Mouse (Mus musculus) thymus, adult 18-20 months (tissue): Measurements from ENCODE around the gene Sgcb.

Experiments used
- DNase-seq, 2 experiments: peaks; one replicate each; pipeline ENCODE4 v3.0.0; 2022; ENCODE audit warnings: mixed read lengths in 2 of 2

Gene Sgcb

GRCm38 (mm10) chr5:73647261-73647900 lies at the start of gene Sgcb:
Gene Sgcb (minus strand): TSS chr5:73647790.
- peak; percentile 76 to 83 for DNase-seq

GRCm38 (mm10) chr5:73694254-73695015 lies 46.8 kb upstream of the Sgcb start:
- DNase-seq, result no peak

- no peak for DNase-seq
Observed at GRCm38 (mm10) chr5:73693778-73694177, 46.2 kb upstream of the Sgcb start.

GRCm38 (mm10) chr5:73691723-73692520 lies 44.3 kb upstream of the Sgcb start:
- no peak for DNase-seq

- no peak for DNase-seq
Observed at GRCm38 (mm10) chr5:73690146-73690545, 42.6 kb upstream of the Sgcb start.

GRCm38 (mm10) chr5:73688576-73688975 lies 41.0 kb upstream of the Sgcb start:
- no peak for DNase-seq

GRCm38 (mm10) chr5:73686149-73686548 lies 38.6 kb upstream of the Sgcb start:
- no peak for DNase-seq

- no peak for DNase-seq
Observed at GRCm38 (mm10) chr5:73683706-73684409, 36.3 kb upstream of the Sgcb start.

GRCm38 (mm10) chr5:73683221-73683620 lies 35.6 kb upstream of the Sgcb start:
- no peak for DNase-seq

GRCm38 (mm10) chr5:73676626-73677025 lies 29.0 kb upstream of the Sgcb start:
- no peak for DNase-seq

- DNase-seq, result no peak
Observed at GRCm38 (mm10) chr5:73675604-73676003, 28.0 kb upstream of the Sgcb start.

- DNase-seq, result no peak
Observed at GRCm38 (mm10) chr5:73669386-73669785, 21.8 kb upstream of the Sgcb start.

- no peak for DNase-seq
Observed at GRCm38 (mm10) chr5:73667877-73668276, 20.3 kb upstream of the Sgcb start.

- DNase-seq, result no peak
Observed at GRCm38 (mm10) chr5:73666695-73667094, 19.1 kb upstream of the Sgcb start.

GRCm38 (mm10) chr5:73651855-73652201 lies 4.2 kb upstream of the Sgcb start:
- DNase-seq, result no peak

- DNase-seq, result no peak
Observed at GRCm38 (mm10) chr5:73651061-73651854, 3.7 kb upstream of the Sgcb start, which contains the start of gene Spata18. Gene Spata18 (plus strand): TSS chr5:73651379.

GRCm38 (mm10) chr5:73650365-73650964 lies 2.9 kb upstream of the Sgcb start:
- no peak for DNase-seq

GRCm38 (mm10) chr5:73642091-73642490 lies 5.5 kb downstream of the Sgcb start:
- no peak for DNase-seq

GRCm38 (mm10) chr5:73641058-73641457 lies 6.5 kb downstream of the Sgcb start:
- no peak for DNase-seq

GRCm38 (mm10) chr5:73637337-73638107 lies 10.1 kb downstream of the Sgcb start:
- no peak for DNase-seq

GRCm38 (mm10) chr5:73633141-73633540 lies 14.4 kb downstream of the Sgcb start:
- DNase-seq, result peak; percentile 37 to 46
